Mouse (Mus musculus): ENCODE results near the gene Asrgl1. TPM values are rescaled to one million over a fixed set of nuclear protein-coding genes. Genes with fewer than 3 reads are reported as not detected.

Asrgl1 gene
- total and polyA plus RNA-seq, 2 experiments from 2014 or later, result 7.3 to 22.2 TPM

DNA sequence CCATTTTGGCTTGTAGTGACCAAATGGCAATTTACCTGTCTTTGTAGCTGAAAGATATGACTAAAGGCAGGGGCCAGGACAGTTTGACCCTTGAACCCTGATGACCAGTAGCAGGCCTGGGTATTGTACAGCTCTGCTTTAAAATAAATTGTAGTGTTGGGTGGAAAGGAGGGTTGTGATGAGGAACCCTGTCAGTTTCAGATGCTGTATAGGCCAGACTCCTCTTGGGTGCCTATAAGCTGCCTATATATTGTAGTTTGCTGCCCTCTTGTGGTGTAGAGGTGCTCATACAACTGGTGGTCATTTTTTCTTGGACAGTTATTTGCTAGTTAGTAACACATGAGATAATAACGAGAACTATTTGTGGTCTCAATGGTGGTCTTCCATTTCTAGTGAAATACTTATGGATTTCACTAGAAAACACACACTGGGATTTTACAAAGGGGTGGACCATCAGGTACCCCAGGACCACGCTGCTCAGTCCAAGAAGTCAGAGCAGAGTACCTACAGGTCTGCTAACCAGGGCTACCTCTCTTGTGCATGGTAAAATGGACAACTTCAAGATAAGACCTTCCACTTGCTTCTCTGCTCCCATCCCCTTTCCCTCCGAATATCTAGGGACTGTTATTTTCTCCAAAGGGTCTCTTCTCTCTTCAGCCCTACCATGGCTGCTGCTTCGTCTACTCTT lies 25.1 kb downstream of the Asrgl1 start:
- peak; percentile 67; the same call in 1 of the 2 replicates for ATAC-seq (ENCODE audit: insufficient read depth, low read depth)
- no peak overlapping the region for H3K27ac ChIP-seq (ENCODE audit: low read depth)
- TF ChIP-seq EP300 (IDR thresholded peaks at IDR 0.05; ENCODE audit: low read depth) (no peak), CTCF (IDR thresholded peaks at IDR 0.05; ENCODE audit: low read depth) (peak; percentile 86)
- H3K4me2 ChIP-seq (ENCODE audit: low read depth, low read length), result no peak overlapping the region
- peaks cover 24% of the 10 kb centered on the region for H3K36me3 ChIP-seq (replicated peaks; ENCODE audit: control insufficient read depth, insufficient read depth, low read length)
- H3K9me3 ChIP-seq (replicated peaks; ENCODE audit: control insufficient read depth, low read length), result no peaks in the 10 kb centered on the region
- whole genome bisulfite sequencing, result 52% methylated on average over 4 of the region's 4 CpGs
- no peak overlapping the region for H3K4me3 ChIP-seq (ENCODE audit: low read depth, low read length)
- peaks cover 11% of the 10 kb centered on the region; the same call in 1 of the 2 replicates for H3K4me1 ChIP-seq (ENCODE audit: control insufficient read depth, insufficient read depth)
- peak; percentile 83 for DNase-seq (ENCODE audit: low spot score)
- H3K27me3 ChIP-seq (ENCODE audit: control insufficient read depth, insufficient read depth, low read length), result no peaks in the 10 kb centered on the region
- no peak overlapping the region for H3K9ac ChIP-seq (replicated peaks; ENCODE audit: low read depth, low read length)

DNA sequence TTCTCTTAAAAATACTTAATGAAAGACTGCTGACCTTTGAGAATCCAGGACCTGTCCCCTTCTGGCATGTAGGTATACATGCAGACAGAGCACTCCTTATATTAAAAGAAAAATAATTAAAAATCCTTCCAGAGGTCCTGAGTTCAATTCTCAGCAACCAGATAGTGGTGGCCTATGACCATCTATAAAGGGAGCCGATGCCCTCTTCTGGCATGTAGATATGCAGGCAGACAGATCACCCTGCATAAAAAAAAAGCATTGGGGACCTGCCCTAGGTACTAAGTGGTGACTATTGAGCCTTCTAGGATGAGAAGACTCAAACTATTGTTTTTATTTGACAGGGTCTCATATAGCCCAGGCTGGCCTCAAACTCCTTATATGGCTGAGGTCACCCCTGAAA lies 26.9 kb downstream of the Asrgl1 start:
- TF ChIP-seq CTCF (IDR thresholded peaks at IDR 0.05; ENCODE audit: low read depth) (0 out of 2 replicates have a peak, but pooled peaks have one; percentile 2), EP300 (IDR thresholded peaks at IDR 0.05; ENCODE audit: low read depth) (no peak)
- H3K27ac ChIP-seq (ENCODE audit: low read depth), result no peak overlapping the region
- peaks cover 11% of the 10 kb centered on the region for H3K36me3 ChIP-seq (replicated peaks; ENCODE audit: control insufficient read depth, insufficient read depth, low read length)
- no peaks in the 10 kb centered on the region for H3K9me3 ChIP-seq (replicated peaks; ENCODE audit: control insufficient read depth, low read length)
- H3K9ac ChIP-seq (replicated peaks; ENCODE audit: low read depth, low read length), result no peak overlapping the region
- no peak overlapping the region for H3K4me2 ChIP-seq (ENCODE audit: low read depth, low read length)
- peaks cover 11% of the 10 kb centered on the region; the same call in 1 of the 2 replicates for H3K4me1 ChIP-seq (ENCODE audit: control insufficient read depth, insufficient read depth)
- ATAC-seq (ENCODE audit: insufficient read depth, low read depth), result no peak
- H3K4me3 ChIP-seq (ENCODE audit: low read depth, low read length), result no peak overlapping the region
- no peak for DNase-seq (ENCODE audit: low spot score)
- 78% methylated on average over 1 of the region's 1 CpGs for WGBS
- H3K27me3 ChIP-seq (ENCODE audit: control insufficient read depth, insufficient read depth, low read length), result no peaks in the 10 kb centered on the region

DNA sequence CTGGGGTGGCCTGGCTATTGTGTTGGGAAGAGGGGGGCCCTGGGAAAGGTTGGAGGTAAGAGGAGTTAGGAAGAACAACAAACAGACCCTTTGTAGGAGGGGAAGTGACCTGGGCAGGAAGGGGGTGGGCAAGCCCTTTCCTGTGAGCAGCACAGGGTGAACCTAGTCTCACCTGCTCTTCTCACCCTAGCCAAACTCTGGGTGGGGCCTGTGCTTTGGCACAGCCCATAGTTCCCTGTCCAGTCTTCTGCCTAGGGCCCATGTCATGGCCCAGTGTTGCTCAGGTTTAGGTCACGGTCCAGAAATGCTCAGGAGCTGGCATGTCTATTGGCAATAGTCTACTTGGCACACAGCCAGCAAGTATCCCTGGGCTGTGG lies 28.1 kb downstream of the Asrgl1 start:
- Histone ChIP-seq H3K36me3 (replicated peaks; ENCODE audit: control insufficient read depth, insufficient read depth, low read length) (0 out of 2 replicates have a peak, but pooled peaks cover under 1% of the 10 kb centered on the region), H3K4me1 (ENCODE audit: control insufficient read depth, insufficient read depth) (peaks cover 11% of the 10 kb centered on the region; the same call in 1 of the 2 replicates), H3K9me3 (replicated peaks; ENCODE audit: control insufficient read depth, low read length) (no peaks in the 10 kb centered on the region), H3K4me3 (ENCODE audit: low read depth, low read length) (no peak overlapping the region), H3K27ac (ENCODE audit: low read depth) (peak overlapping the region; percentile 13; the same call in 1 of the 2 replicates), H3K4me2 (ENCODE audit: low read depth, low read length) (no peak overlapping the region), H3K27me3 (ENCODE audit: control insufficient read depth, insufficient read depth, low read length) (no peaks in the 10 kb centered on the region), H3K9ac (replicated peaks; ENCODE audit: low read depth, low read length) (no peak overlapping the region)
- TF ChIP-seq EP300 (IDR thresholded peaks at IDR 0.05; ENCODE audit: low read depth) (no peak), CTCF (IDR thresholded peaks at IDR 0.05; ENCODE audit: low read depth) (no peak)
- ATAC-seq (ENCODE audit: insufficient read depth, low read depth) (no peak), DNase-seq (ENCODE audit: low spot score) (no peak)
- 53% methylated on average over 1 of the region's 1 CpGs for WGBS

DNA sequence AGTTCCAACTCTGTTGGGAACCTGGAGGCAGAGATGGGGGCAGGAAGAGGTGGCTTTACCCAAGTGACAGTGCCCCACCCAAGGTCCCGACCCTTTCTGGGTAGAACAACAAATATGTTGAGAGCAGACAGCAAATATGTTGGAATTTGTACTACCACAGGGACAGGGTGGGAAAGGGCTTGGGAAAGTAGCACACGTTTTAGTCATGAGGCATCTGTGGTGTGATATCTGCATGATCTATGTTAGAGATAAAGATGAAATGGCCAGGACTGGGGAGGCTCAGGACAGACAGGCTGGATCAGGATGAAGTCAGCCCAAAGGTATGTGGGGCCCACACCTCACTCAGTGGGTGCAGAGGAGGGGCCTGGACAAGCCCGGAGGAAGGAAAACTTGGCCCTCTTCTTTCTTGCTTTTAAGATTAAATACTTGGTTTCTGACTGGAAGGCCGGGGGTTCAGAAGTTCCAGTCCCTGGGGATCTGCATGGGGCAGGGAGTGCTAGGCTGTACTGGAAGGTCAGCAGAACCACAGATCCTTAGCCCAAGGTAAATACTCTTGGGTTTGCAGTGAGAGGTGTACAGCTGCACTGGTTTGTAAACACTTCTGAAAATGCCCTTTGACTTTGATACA lies 28.6 kb downstream of the Asrgl1 start:
- no peaks in the 10 kb centered on the region for H3K9me3 ChIP-seq (replicated peaks; ENCODE audit: control insufficient read depth, low read length)
- TF ChIP-seq CTCF (IDR thresholded peaks at IDR 0.05; ENCODE audit: low read depth) (no peak), EP300 (IDR thresholded peaks at IDR 0.05; ENCODE audit: low read depth) (no peak)
- H3K9ac ChIP-seq (replicated peaks; ENCODE audit: low read depth, low read length), result no peak overlapping the region
- H3K27ac ChIP-seq (ENCODE audit: low read depth), result peak overlapping the region; percentile 13; the same call in 1 of the 2 replicates
- no peak overlapping the region for H3K4me2 ChIP-seq (ENCODE audit: low read depth, low read length)
- ATAC-seq (ENCODE audit: insufficient read depth, low read depth), result peak; percentile 35; the same call in 1 of the 2 replicates
- no peaks in the 10 kb centered on the region for H3K36me3 ChIP-seq (replicated peaks; ENCODE audit: control insufficient read depth, insufficient read depth, low read length)
- H3K4me1 ChIP-seq (ENCODE audit: control insufficient read depth, insufficient read depth), result peaks cover 11% of the 10 kb centered on the region; the same call in 1 of the 2 replicates
- DNase-seq (ENCODE audit: low spot score), result no peak
- no peaks in the 10 kb centered on the region for H3K27me3 ChIP-seq (ENCODE audit: control insufficient read depth, insufficient read depth, low read length)
- H3K4me3 ChIP-seq (ENCODE audit: low read depth, low read length), result no peak overlapping the region
- 12% methylated on average over 4 of the region's 4 CpGs for WGBS

DNA sequence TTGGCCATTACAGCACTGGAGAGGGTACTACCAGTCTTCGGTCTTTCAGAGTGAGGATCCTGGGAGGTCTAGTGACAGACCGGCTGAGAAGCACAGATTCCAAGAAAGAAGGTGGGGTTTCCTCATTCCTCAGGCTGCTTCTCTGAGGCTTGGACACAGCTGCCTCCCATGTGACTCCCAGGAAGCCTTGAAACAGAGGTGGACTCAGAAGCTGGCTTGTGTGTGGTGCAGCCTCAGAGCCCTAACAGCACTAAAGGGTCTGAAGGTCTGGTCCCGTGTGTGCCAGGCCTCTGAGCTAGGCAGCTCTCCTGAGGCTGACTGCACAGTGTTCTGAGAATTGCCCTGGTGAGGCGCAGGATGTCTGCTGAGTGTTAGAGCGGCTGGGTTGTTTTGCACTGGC lies 29.3 kb downstream of the Asrgl1 start:
- ATAC-seq (ENCODE audit: insufficient read depth, low read depth), result peak; percentile 16; the same call in 1 of the 2 replicates
- no peak overlapping the region for H3K9ac ChIP-seq (replicated peaks; ENCODE audit: low read depth, low read length)

More for the DNA sequence above, 29.3 kb downstream of the Asrgl1 start:
- Histone ChIP-seq H3K4me3 (ENCODE audit: low read depth, low read length) (no peak overlapping the region), H3K27me3 (ENCODE audit: control insufficient read depth, insufficient read depth, low read length) (no peaks in the 10 kb centered on the region), H3K27ac (ENCODE audit: low read depth) (peak overlapping the region; percentile 13; the same call in 1 of the 2 replicates), H3K36me3 (replicated peaks; ENCODE audit: control insufficient read depth, insufficient read depth, low read length) (no peaks in the 10 kb centered on the region), H3K4me1 (ENCODE audit: control insufficient read depth, insufficient read depth) (peaks cover 11% of the 10 kb centered on the region; the same call in 1 of the 2 replicates), H3K4me2 (ENCODE audit: low read depth, low read length) (no peak overlapping the region), H3K9me3 (replicated peaks; ENCODE audit: control insufficient read depth, low read length) (no peaks in the 10 kb centered on the region)
- no peak for TF ChIP-seq CTCF (IDR thresholded peaks at IDR 0.05; ENCODE audit: low read depth)
- no peak for TF ChIP-seq EP300 (IDR thresholded peaks at IDR 0.05; ENCODE audit: low read depth)
- DNase-seq (ENCODE audit: low spot score), result peak; percentile 36
- WGBS, result 56% methylated on average over 5 of the region's 5 CpGs

Data from heart, postnatal 0 days (tissue).